Mouse (Mus musculus): ENCODE results near the gene Cnnm4.

DNA sequence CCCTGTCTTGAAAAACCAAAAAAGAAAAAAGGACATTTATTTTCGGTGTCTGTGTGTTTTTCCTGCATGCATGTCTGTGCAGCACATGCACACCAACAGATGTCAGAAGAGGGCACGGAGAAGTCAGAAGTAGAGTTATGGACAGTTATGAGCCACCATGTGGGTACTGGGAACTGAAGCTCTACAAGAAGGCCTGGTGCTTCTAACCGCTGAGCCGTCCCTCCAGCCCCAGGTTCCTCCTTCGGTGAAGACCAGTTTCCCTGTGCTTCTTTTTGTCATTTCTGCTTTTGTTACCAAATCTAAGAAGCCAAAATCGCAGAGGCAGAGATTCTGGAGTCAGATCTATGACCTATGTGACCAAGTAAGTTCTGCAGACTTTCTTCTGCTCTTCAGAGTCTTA is 34.9 kb upstream of the Cnnm4 start:
- TF ChIP-seq CTCF (IDR thresholded peaks at IDR 0.05; ENCODE audit: low read depth) (no peak), EP300 (IDR thresholded peaks at IDR 0.05; ENCODE audit: low read depth) (no peak)
